Mouse (Mus musculus): Measurements from ENCODE around the gene Rrnad1. TPM values are rescaled to one million over a fixed set of nuclear protein-coding genes. Genes with fewer than 3 reads are reported as not detected.

The Rrnad1 gene
- total and polyA plus RNA-seq, 3 experiments = 14.9 to 38.2 (median 19.2) TPM

DNA sequence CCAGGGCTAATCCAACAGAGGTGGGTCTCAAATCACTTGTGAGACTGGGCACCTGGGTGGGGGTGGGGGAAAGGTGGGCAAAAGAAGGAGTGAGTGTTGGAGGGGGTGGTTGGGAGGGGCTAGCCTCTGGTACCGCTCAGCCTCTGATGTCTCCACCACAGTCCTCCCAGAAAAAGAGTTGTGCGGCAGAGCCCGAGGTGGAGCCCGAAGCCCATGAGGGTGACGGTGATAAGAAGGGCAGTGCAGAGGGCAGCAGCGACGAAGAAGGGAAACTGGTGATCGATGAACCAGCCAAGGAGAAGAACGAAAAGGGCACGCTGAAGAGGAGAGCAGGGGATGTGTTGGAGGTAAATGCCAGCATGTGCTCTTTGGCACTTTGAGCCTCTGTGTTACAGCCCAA, 16.6 kb downstream of the Rrnad1 start:
- Histone ChIP-seq H3K4me1 (ENCODE audit: insufficient read depth, low read depth, low read length) (peaks cover 82% of the 10 kb centered on the region), H3K27me3 (ENCODE audit: insufficient read depth, low read length) (no peaks in the 10 kb centered on the region), H3K36me3 (replicated peaks) (peaks cover 96% of the 10 kb centered on the region), H3K4me3 (ENCODE audit: low read depth, low read length) (peak overlapping the region; percentile 36; the same call in 1 of the 2 replicates), H3K9me3 (replicated peaks) (no peaks in the 10 kb centered on the region)
- no peak for TF ChIP-seq GATA1 (IDR thresholded peaks at IDR 0.05; ENCODE audit: borderline replicate concordance, low read length)
- TF ChIP-seq GATA2 (IDR thresholded peaks at IDR 0.05; ENCODE audit: borderline replicate concordance, low read depth, low read length) = no peak
- no peak for TF ChIP-seq CTCF (IDR thresholded peaks at IDR 0.05; ENCODE audit: low read depth, low read length)
- TF ChIP-seq POLR2AphosphoS5 (IDR thresholded peaks at IDR 0.05; ENCODE audit: insufficient replicate concordance, low read depth, low read length) = no peak
- TF ChIP-seq TAL1 (conservative IDR thresholded peaks at IDR 0.05; ENCODE audit: low read depth, low read length) = no peak
- DNase-seq (ENCODE audit: low spot score) = no peak
- ATAC-seq (ENCODE audit: extremely low read depth, insufficient number of reproducible peaks, low FRiP score, poor library complexity, severe bottlenecking) = no peak

- Histone ChIP-seq H3K27me3 (ENCODE audit: insufficient read depth, low read length) (no peaks in the 10 kb centered on the region), H3K9me3 (replicated peaks) (no peaks in the 10 kb centered on the region), H3K4me3 (ENCODE audit: low read depth, low read length) (peak overlapping the region; percentile 36; the same call in 1 of the 2 replicates), H3K36me3 (replicated peaks) (peaks cover 96% of the 10 kb centered on the region), H3K4me1 (ENCODE audit: insufficient read depth, low read depth, low read length) (peaks cover 82% of the 10 kb centered on the region)
- TF ChIP-seq POLR2AphosphoS5 (IDR thresholded peaks at IDR 0.05; ENCODE audit: insufficient replicate concordance, low read depth, low read length) (no peak), TAL1 (conservative IDR thresholded peaks at IDR 0.05; ENCODE audit: low read depth, low read length) (no peak)
- ATAC-seq (ENCODE audit: extremely low read depth, insufficient number of reproducible peaks, low FRiP score, poor library complexity, severe bottlenecking) = no peak
- no peak for DNase-seq (ENCODE audit: low spot score)
Measured at GRCm38 (mm10) chr3:87913491-87913890, 17.0 kb downstream of the Rrnad1 start.

GRCm38 (mm10) chr3:87910573-87911141, 19.9 kb downstream of the Rrnad1 start:
- peaks cover 78% of the 10 kb centered on the region for H3K4me1 ChIP-seq (ENCODE audit: insufficient read depth, low read depth, low read length)

DNA sequence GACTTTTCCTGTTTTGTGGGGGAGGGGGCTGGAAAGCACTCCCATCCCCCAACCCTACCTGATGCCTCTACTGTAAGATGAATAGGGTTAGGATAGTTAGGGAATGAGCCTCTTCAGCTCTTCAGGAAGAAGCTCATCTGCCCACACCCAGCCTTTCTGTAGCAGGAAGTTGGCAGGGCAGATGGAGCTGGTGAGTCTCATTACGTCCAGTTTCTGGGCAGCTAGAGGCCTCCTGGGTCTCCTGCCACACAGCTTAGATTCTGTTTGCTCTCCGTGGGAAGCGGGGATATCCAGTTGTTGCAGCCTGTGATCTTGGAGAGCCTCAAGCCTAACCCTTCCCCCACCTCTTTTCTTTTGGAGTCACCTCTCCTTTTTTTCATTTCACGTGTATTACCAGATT, 20.6 kb downstream of the Rrnad1 start:
- peak overlapping the region; percentile 99 for H3K4me3 ChIP-seq (ENCODE audit: low read depth, low read length)
- H3K4me1 ChIP-seq (ENCODE audit: insufficient read depth, low read depth, low read length) = peaks cover 77% of the 10 kb centered on the region
- no peak for DNase-seq (ENCODE audit: low spot score)
- no peak for ATAC-seq (ENCODE audit: extremely low read depth, insufficient number of reproducible peaks, low FRiP score, poor library complexity, severe bottlenecking)
- peaks cover 73% of the 10 kb centered on the region for H3K36me3 ChIP-seq (replicated peaks)
- no peaks in the 10 kb centered on the region for H3K27me3 ChIP-seq (ENCODE audit: insufficient read depth, low read length)
- no peaks in the 10 kb centered on the region for H3K9me3 ChIP-seq (replicated peaks)
- no peak for TF ChIP-seq TAL1 (conservative IDR thresholded peaks at IDR 0.05; ENCODE audit: low read depth, low read length)
- no peak for TF ChIP-seq GATA2 (IDR thresholded peaks at IDR 0.05; ENCODE audit: borderline replicate concordance, low read depth, low read length)

More at GRCm38 (mm10) chr3:87910573-87911141, 19.9 kb downstream of the Rrnad1 start:
- peaks cover 81% of the 10 kb centered on the region for H3K36me3 ChIP-seq (replicated peaks)
- H3K4me3 ChIP-seq (ENCODE audit: low read depth, low read length) = peak overlapping the region; percentile 99; the same call in 1 of the 2 replicates
- H3K27me3 ChIP-seq (ENCODE audit: insufficient read depth, low read length) = no peaks in the 10 kb centered on the region
- TF ChIP-seq GATA2 (IDR thresholded peaks at IDR 0.05; ENCODE audit: borderline replicate concordance, low read depth, low read length) (no peak), CTCF (IDR thresholded peaks at IDR 0.05; ENCODE audit: low read depth, low read length) (no peak), TAL1 (conservative IDR thresholded peaks at IDR 0.05; ENCODE audit: low read depth, low read length) (no peak), GATA1 (IDR thresholded peaks at IDR 0.05; ENCODE audit: borderline replicate concordance, low read length) (no peak), POLR2AphosphoS5 (IDR thresholded peaks at IDR 0.05; ENCODE audit: insufficient replicate concordance, low read depth, low read length) (no peak)
- H3K9me3 ChIP-seq (replicated peaks) = no peaks in the 10 kb centered on the region
- DNase-seq (ENCODE audit: low spot score) (peak; percentile 45), ATAC-seq (ENCODE audit: extremely low read depth, insufficient number of reproducible peaks, low FRiP score, poor library complexity, severe bottlenecking) (no peak)

DNA sequence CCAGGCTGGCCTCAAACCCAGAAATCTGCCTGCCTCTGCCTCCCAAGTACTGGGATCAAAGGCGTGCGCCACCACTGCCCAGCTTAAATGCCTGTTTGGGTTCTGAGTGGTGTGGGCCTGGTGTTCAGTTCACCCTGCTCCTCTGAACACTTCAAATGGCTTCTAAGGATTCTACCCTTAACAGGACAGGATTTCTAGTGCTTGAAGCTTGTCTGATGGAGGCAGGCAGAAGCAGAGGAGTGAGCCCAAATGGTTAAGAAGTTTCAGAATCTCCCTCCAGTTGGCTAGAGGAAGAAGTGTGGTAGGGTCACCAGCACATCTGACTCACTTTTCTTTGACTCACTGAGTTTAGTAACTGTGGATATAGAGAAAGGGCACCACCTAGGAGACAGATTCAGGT, 21.1 kb downstream of the Rrnad1 start:
- H3K4me3 ChIP-seq (ENCODE audit: low read depth, low read length) = peak overlapping the region; percentile 99
- H3K27me3 ChIP-seq (ENCODE audit: insufficient read depth, low read length) = no peaks in the 10 kb centered on the region
- TF ChIP-seq CTCF (IDR thresholded peaks at IDR 0.05; ENCODE audit: low read depth, low read length) (no peak), POLR2AphosphoS5 (IDR thresholded peaks at IDR 0.05; ENCODE audit: insufficient replicate concordance, low read depth, low read length) (no peak)
- peaks cover 75% of the 10 kb centered on the region for H3K4me1 ChIP-seq (ENCODE audit: insufficient read depth, low read depth, low read length)
- DNase-seq (ENCODE audit: low spot score) (no peak), ATAC-seq (ENCODE audit: extremely low read depth, insufficient number of reproducible peaks, low FRiP score, poor library complexity, severe bottlenecking) (no peak)
- peaks cover 68% of the 10 kb centered on the region for H3K36me3 ChIP-seq (replicated peaks)
- no peaks in the 10 kb centered on the region for H3K9me3 ChIP-seq (replicated peaks)

DNA sequence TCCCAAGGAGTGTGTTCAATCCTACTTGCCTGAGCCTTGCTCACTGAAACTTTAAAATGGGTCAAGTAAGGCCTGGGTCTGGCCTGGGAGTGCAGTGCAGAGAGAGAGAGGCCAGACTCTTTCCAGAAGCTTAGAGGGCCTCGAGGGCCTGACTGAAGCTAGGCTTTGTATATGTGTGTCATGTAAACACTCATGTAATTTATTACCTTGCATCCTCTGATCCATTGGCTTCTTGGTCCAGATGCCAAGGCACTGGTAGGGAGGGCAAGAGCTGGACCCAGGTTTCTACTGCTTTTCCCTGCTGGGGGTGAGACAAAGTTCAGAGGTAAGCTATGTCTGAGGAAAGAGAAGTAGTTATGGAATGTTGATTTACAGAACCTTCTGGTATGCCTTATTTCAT, 22.6 kb downstream of the Rrnad1 start:
- H3K4me3 ChIP-seq (ENCODE audit: low read depth, low read length) = peak overlapping the region; percentile 99
- DNase-seq (ENCODE audit: low spot score) (no peak), ATAC-seq (ENCODE audit: extremely low read depth, insufficient number of reproducible peaks, low FRiP score, poor library complexity, severe bottlenecking) (no peak)
- peaks cover 68% of the 10 kb centered on the region for H3K4me1 ChIP-seq (ENCODE audit: insufficient read depth, low read depth, low read length)
- H3K36me3 ChIP-seq (replicated peaks) = peaks cover 53% of the 10 kb centered on the region
- no peaks in the 10 kb centered on the region for H3K27me3 ChIP-seq (ENCODE audit: insufficient read depth, low read length)
- TF ChIP-seq POLR2AphosphoS5 (IDR thresholded peaks at IDR 0.05; ENCODE audit: insufficient replicate concordance, low read depth, low read length) (no peak), GATA2 (IDR thresholded peaks at IDR 0.05; ENCODE audit: borderline replicate concordance, low read depth, low read length) (no peak), CTCF (IDR thresholded peaks at IDR 0.05; ENCODE audit: low read depth, low read length) (no peak), TAL1 (conservative IDR thresholded peaks at IDR 0.05; ENCODE audit: low read depth, low read length) (no peak), GATA1 (IDR thresholded peaks at IDR 0.05; ENCODE audit: borderline replicate concordance, low read length) (no peak)
- no peaks in the 10 kb centered on the region for H3K9me3 ChIP-seq (replicated peaks)

Measured in G1E (cell line).